Mouse (Mus musculus) heart, adult 18-20 months (tissue): Measurements from ENCODE around the gene Tuba8. TPM values are rescaled to one million over a fixed set of nuclear protein-coding genes. Genes with fewer than 3 reads are reported as not detected.

Experiments used
- DNase-seq, 2 experiments: peaks; one replicate each; pipeline ENCODE4 v3.0.0; 2021 to 2022; ENCODE audit warnings: mixed read lengths in 1 of 2
- total RNA-seq, 2 experiments: library from RNA; stranded (reverse); gene quantifications; 2 replicates each; pipeline ENCODE4 v1.2.3; 2021

The Tuba8 gene
- total RNA-seq, 2 experiments from 2014 or later: 145 to 182 TPM

DNA sequence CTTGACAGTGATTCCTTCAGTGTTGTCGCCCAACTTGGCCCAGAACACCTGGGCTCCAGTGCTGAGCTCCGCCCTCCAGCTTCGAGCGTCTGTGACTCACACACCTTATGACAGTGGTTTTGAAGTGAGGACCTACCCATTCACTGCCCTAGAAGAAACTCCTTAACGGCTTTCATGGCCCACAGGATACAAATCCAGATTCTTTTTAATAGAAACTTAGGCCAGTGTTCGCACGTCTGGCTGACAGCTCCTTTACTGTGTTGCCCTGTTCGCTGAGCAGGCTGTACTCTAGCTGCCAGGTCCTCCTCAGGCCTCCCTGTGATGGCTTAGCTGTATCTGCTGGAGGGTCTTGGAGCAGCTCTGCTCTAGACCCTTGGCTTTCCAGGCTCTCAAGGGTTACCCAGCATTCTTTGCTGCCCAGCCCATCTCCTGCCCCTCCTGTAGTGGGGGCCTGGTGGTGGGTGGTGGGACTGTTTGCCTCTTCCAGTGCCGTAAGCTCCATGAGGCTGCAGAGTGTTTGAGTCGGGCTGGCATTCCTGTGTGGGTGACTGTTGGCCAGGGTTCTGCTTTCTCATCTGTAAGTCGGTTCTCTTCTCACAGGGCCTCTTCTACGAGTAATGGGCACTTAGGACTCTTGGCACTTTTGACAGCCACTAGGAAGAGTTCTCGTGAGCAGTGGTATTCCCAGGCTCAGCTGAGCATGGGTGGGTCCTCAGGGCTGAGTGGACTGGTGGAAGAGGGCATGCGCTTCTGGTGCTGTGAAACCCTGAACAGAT lies 15.4 kb upstream of the Tuba8 start:
- no peak for DNase-seq

- DNase-seq: no peak
Measured at GRCm38 (mm10) chr6:121197807-121198365, 12.6 kb upstream of the Tuba8 start.

GRCm38 (mm10) chr6:121200458-121200857 lies 10.0 kb upstream of the Tuba8 start:
- no peak for DNase-seq

GRCm38 (mm10) chr6:121202026-121202425 lies 8.5 kb upstream of the Tuba8 start:
- DNase-seq: no peak

GRCm38 (mm10) chr6:121206481-121206880 lies 4.0 kb upstream of the Tuba8 start:
- DNase-seq: no peak

DNA sequence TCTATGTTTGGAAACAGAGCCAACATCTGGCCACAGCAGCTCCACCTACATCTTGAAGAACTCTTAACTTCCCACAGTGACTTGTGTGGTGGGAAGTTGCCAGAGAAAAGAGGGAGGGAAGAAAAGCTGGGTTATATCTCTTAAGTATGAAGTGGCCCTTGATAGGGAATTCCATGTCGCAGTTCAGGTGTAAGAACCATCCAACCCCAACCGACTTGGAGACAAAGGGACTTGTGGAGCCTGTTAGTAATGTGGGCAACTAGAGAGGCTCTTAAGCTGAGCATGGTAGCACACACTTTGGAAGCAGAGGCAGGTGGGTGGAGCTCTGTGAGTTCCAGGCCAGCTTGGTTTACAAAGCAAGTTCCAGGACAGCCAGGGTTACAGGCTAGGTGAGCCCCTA lies 912 bp upstream of the Tuba8 start:
- no peak for DNase-seq

DNA sequence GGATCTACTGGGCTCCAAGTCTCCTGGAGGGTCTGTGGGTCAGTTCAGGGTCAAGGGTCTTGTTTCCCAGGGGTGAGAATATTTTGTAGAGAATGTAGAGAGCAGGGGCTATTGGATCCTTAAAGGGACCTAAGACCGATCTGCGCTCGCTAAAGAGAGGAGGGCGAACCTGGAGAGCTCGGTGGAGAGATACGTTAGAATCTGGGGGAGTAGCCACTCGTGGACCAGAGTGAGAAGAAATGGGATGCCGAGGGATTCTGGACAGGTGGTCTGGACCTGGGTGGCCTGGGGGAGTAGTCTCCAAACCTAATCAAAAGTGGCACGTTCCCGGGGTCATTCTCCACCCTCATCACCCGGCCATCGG lies 412 bp downstream of the Tuba8 start:
- DNase-seq: no peak

DNA sequence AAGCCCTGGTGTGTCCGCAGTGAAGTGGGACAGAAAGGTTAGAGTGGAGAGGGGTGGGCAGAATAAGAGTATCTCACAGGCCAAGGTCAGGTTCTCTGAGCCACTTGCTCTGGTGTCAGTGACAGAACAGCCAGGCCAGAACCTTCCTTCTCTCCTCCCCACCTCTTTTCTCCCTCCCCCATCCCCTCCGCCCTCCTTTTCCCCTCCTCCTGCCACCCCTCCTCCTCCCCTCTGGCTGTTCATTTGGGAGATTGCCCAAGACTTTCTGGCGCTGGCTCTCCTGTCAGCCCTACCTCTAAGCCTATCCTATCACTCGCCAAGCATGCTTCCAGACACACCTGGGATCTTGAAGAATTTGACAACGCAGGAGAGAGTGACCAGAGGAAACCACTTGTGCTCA lies 1.2 kb downstream of the Tuba8 start:
- DNase-seq: peak; percentile 69 to 76

- DNase-seq: no peak
Measured at GRCm38 (mm10) chr6:121212988-121213387, 2.5 kb downstream of the Tuba8 start.

GRCm38 (mm10) chr6:121214221-121214620 lies 3.7 kb downstream of the Tuba8 start:
- no peak for DNase-seq

DNA sequence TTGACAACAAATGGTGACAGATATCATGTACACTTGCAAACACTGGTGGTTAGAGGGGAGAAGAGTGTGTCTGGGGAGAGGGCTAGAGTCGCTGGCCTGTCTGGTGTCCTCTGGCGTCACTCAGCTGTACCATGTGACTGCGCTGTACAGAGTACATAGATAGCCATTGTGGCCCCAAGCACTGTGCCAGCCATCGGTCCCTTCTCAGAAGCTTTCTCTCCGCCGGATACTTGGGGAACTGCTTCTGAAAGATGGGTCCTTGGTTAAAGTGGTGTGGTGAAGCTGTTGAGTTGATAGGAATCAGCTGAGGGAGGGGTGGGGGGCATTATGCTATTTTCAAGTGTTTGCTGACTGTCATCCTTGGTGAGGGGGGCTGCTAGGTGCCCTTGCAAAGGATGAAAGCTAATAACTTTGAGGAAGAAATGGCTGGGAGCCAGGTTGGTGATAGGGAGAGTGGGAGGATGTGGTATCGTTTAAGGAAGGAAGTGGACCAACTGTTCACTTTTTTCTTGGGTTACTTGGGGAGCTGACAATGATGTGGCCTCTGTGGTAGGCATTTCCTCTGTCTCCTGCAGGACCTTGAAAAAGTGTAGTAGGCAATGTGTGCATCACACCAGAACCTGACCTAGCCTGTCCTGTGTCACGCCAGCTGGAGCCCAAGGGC lies 4.3 kb downstream of the Tuba8 start:
- DNase-seq: no peak

GRCm38 (mm10) chr6:121215336-121215735 lies 4.8 kb downstream of the Tuba8 start:
- DNase-seq: peak in 1 of 2 experiments; percentile 30

DNA sequence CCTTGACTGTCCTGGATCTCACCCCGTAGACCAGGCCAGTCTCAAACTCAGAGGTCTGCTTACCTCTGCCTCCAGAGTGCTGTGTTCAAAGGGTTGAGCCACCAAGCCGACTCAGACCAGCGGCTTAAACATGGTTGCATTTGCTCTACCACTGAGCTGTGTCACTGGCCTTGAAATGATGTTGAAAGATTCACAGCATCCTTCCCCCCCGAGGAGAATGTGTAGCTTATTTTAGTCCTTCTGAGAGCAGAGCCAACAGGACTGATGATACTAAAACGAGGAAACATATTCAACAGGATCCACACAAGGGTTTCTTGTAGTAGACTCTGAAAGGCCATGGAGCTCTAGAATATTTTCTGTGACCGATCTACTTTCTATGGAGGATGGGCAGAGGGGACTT lies 5.4 kb downstream of the Tuba8 start:
- no peak for DNase-seq

- peak; percentile 41 to 46 for DNase-seq
Measured at GRCm38 (mm10) chr6:121216589-121217255, 6.2 kb downstream of the Tuba8 start.

DNA sequence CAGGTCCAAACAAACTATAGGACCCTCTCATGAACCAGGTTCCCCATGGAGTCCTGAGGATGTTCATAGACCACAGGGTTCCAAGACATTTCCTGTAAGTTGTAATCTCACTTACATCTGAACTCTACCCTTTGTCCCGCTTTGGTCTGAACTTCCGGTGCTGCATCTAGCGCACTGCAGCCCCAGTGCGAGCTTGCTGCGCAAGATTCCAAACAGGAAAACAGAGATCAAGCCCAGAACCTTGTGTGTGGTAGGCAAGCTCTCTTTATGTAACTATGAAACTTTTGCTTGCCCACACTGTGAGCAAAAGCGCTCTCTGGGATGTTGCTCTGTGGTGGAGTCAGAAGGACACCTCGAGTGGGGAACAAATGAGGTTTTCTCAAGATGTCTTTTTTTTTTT lies 7.5 kb downstream of the Tuba8 start:
- DNase-seq: no peak

DNA sequence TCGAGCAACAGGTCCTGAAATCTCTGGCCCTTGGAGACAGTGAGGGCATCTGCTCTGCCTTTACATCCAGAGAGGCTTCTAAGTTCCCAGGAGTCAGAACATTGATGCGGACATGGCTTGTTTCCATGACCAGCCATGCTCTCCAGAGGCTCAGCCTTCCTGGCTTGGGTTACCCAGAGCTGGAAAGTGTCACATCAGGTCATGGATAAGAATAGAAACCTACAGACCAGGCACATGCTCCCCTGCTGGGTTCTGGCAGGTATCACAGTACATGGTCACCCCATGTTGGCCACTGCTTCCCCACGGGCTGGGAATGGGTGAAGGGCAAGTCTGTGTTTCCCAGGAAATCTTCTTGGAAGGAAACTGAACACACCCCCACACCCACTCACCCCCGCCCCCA lies 8.9 kb downstream of the Tuba8 start:
- DNase-seq: peak; percentile 77 to 85

DNA sequence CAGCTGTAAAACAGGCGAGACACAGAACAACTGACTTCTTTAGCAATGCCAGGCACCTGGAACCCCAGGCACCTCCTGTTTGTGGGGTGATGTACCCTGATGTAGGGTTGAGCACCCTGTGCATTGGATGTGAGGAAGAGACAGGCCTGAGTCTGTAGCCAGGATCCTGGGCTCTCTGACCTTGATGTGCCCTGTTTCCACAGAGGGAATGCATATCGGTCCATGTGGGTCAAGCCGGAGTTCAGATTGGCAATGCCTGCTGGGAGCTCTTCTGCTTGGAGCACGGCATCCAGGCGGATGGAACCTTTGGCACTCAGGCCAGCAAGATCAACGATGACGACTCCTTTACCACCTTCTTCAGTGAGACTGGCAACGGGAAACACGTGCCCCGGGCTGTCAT lies 9.7 kb downstream of the Tuba8 start:
- peak; percentile 44 to 49 for DNase-seq

DNA sequence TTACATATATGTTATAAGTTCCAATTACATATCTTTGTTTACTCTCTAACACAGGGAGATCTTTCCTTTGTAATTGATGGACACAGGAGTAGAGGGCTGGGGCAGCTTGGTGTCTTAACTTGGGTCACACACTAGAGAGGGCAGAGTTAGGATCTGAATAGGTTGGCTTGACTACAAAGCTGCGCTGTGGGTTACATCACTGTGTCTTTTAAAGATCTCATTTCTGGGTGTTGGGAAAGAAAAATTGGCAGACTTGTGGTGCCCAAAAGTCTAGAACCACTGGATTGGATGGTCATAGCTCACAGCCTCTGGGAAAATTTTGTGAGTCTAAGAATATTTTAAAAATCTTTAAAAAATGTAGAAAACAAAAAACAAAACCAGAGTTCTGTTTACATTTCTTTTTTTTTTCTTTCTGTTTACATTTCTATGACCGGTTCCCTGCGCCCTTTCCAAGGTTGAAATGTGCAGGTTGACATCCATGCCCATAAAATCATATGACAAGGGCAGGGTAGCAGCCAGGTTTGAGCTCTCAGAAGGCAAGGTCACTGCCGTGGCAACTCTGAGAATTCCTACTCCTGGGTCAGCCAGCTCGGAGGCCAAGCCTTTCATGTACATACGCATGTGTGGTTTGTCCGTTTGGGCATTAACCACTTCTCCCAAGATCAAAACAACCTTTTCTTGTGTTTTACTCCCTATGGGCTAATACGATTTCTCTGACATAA lies 11.5 kb downstream of the Tuba8 start:
- peak in 1 of 2 experiments; percentile 40 for DNase-seq

DNA sequence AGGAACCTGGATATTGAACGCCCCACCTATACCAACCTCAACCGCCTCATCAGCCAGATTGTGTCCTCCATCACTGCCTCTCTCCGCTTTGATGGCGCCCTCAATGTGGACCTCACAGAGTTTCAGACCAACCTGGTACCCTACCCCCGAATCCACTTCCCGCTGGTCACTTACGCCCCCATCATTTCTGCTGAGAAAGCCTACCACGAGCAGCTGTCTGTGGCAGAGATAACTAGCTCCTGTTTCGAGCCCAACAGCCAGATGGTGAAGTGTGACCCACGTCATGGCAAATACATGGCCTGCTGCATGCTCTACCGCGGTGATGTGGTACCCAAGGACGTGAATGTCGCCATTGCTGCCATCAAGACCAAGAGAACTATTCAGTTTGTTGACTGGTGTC lies 12.5 kb downstream of the Tuba8 start:
- DNase-seq: no peak

GRCm38 (mm10) chr6:121224067-121224466 lies 13.6 kb downstream of the Tuba8 start:
- DNase-seq: no peak

GRCm38 (mm10) chr6:121224993-121225392 lies 14.5 kb downstream of the Tuba8 start:
- no peak for DNase-seq

GRCm38 (mm10) chr6:121226043-121226442 lies 15.5 kb downstream of the Tuba8 start:
- no peak for DNase-seq
